Mouse (Mus musculus): ENCODE measurements around the gene Txndc8.

GRCm38 (mm10) chr4:58003501-58003900 is 5.4 kb downstream of the Txndc8 start:
- TF ChIP-seq CEBPB (IDR thresholded peaks at IDR 0.05; ENCODE audit: insufficient read depth, poor library complexity, severe bottlenecking) (no peak), POLR2AphosphoS2 (IDR thresholded peaks at IDR 0.05; ENCODE audit: insufficient read length, low read depth) (no peak), E2F4 (IDR thresholded peaks at IDR 0.05; ENCODE audit: insufficient read depth) (no peak), TCF12 (IDR thresholded peaks at IDR 0.05; ENCODE audit: insufficient read depth, poor library complexity, severe bottlenecking) (no peak), POLR2A (IDR thresholded peaks at IDR 0.05; ENCODE audit: insufficient read length, low read depth) (no peak), USF1 (IDR thresholded peaks at IDR 0.05; ENCODE audit: low read depth) (no peak), MYOG (IDR thresholded peaks at IDR 0.05; ENCODE audit: control insufficient read depth in 1 of 3, insufficient read depth in 1 of 3, insufficient read length in 2 of 3, low read depth in 2 of 3) (no peak)

Data from myocyte (in vitro differentiated cells).